Mouse (Mus musculus) urinary bladder, postnatal 36 days (tissue): ENCODE measurements around the gene Nudt7.

ENCODE experiments used
- DNase-seq, 2 experiments: peaks; one replicate each; pipeline ENCODE4 v3.0.0; 2022; ENCODE audit warnings: low spot score in 2 of 2, mixed read lengths in 1 of 2

The Nudt7 gene

DNA sequence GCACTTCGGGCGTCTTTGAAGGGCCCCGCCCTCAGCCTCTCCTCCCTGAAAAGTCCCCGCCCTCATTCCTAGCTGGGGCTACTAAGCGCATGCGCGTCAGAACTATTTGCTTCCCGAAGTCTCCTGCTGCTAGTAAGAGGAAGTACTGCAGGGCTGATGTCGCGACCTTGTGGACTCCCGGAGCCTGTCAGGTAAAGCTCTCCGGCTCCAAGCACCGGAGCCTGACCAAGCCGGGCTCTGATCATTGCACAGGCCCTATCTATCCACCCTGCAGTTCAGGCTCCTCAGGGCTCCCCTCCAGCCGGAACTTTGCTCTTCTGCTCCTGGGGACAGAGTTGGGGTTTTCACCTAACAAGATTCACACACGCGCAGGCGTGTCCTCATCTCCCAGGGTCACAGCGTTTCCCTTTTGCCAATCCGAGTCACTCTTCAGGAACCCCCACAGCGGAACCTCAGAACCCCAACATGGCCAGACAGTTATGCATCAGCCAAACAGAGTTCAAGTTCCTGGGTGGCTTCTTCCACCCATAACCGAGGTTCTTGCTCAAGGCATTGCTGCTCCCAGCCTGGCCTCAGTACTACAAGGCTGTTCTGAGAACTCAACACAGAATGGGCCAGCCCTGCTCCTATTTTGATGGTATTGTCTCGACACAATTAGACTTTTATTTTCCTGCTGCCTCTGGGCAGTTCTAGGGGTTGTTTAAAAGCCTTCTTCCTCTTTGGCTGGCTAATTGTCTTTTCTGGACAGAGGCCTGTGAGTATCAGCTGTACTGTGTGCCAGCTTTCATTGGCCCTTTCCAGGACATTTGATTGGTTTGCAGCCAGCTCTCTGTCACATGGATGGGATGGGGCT, at the start of gene Nudt7:
Gene Nudt7 (plus strand): TSS at position 48 of the 853 bp plus-strand sequence.
- peak; percentile 79 to 92 for DNase-seq

DNA sequence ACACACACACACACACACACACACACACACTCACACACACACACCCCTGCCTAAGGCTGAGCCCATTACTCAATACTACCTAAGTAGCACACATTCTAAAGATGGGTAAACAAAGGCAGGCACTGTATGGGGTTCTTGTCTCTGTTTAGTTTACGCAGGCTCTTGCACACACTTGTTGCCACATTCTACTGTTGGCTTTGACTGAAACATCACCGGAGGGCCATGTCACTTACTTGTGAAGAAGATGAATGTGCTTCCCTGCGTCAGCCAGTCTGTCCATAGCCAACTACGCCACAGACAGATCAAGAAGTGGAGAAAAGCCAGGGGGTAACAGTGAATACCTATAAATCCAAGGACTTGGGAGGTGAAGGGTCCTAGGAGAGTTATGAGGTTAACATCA, 45.4 kb upstream of the Nudt7 start:
- no peak for DNase-seq

DNA sequence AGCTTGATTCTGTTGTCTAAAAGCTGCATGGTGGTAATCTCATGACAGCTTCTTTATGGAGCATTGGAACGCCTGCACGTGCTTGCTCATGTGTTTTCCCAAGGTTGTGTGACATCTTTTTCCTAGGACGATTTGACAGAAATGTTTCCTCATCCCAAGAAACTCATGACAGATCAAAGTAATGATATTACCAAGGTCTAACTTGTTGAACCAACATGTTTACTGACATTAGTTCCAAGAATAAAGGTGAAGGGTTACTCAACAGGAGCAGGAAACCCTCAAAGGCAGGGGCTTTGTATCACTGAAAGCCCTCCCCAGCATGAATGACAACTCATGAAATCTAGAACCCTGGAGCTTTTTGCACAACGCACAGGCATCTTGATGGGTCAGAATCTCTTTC, 42.6 kb upstream of the Nudt7 start:
- DNase-seq = no peak

DNA sequence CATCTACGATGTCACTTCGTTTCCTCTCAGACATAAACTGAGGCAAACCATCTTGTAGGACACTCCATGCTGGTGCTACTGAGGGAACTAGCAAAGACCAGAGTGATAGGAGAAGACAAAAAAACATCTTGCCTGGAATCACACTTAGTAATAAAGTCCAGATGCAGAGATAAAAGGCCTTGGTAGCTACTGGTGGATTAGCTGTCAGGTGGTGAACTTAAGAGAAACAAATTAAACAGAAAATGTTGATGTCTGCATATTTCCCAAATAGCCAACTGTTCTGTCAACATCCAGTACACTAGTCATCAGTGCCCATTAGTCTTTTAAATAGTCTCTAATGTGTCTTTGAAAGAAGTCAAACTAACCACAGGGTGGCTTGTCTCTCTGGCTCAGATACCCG, 40.0 kb upstream of the Nudt7 start:
- no peak for DNase-seq

DNA sequence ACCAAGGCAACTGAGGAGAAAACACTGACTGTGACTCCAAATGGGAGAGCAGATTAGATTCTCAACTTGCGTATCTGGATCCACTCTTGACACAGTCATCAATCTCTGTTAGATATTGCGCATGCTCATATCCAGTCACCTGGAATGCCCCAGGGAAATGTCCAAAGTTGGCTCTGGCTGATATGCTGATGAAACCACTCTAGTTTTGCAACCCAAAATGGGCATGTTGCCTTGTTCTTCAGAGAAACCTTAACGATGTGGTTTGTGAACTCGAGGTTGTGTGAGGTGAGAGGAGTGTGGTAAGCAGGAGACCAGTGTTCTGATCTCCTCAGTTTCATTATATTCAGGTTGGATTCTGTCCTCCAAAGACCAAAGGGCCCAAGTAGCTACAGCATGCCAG, 38.8 kb upstream of the Nudt7 start:
- peak in 1 of 2 experiments; percentile 55 for DNase-seq

DNA sequence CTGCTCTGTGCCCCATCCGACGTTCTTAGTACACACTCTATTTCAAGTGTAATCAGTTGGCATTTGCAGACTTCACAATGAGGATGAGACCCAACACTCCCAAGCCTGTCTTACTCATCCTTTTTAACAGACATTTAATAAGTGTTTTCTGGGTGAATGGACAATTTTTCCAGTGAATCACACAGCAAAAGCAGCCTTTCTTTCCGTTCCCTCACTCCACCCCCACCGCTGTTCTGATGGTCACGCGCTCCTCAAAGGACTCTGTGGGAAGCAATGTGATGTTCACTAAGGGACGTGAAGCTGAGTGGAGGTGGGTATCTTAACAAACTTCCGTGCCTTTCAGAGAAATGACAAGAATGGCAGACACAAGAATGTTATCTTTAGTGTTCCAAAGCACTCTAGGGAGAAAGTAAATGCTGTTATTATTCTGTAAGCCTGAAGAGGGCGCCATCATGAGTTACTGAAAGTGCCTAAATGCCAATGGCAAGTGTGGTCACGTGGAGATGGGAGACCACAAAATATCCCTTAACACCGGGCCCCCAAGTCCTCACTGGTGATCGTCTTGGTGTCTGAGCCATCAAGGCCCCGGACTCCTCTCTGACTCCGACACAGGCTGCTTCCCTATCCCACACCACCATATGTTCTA, 32.7 kb upstream of the Nudt7 start:
- DNase-seq = no peak

DNA sequence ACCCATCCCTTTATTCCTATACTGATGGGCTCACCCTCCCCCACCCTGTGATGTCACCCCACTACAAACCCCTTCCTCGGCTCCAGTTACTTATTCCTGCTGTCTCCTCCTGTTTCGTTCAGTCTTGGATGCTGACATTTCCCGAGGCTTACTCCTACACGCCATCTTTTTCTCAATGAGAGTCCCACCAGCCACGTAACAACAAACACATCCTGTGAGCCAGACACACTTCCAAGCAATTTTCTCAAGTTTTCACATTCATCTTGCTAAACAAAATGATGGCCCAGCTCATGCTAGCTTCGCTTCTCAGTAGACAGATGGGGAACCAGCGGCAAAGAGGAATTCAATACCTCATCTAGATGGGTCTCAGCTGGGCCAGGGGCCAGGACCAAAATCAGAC, 30.0 kb upstream of the Nudt7 start:
- no peak for DNase-seq

DNA sequence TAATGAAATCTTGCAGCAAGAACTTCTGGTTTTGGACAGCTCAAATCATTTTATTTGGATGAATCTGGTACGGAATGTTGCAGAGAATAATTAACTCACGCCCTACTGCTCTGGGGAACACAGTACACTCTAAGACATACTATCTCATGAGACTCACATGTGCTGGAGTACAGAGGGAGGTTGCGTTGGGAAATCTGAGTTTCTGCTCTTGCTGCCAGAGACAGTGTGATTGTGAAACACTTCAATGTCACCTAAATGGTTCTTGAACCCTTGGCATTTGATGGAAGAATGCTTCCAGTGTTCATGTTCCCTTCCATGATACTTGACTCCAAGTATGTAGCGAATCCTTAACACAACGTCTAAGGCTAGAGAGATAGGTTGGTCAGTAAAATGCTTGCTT, 27.4 kb upstream of the Nudt7 start:
- DNase-seq = no peak

DNA sequence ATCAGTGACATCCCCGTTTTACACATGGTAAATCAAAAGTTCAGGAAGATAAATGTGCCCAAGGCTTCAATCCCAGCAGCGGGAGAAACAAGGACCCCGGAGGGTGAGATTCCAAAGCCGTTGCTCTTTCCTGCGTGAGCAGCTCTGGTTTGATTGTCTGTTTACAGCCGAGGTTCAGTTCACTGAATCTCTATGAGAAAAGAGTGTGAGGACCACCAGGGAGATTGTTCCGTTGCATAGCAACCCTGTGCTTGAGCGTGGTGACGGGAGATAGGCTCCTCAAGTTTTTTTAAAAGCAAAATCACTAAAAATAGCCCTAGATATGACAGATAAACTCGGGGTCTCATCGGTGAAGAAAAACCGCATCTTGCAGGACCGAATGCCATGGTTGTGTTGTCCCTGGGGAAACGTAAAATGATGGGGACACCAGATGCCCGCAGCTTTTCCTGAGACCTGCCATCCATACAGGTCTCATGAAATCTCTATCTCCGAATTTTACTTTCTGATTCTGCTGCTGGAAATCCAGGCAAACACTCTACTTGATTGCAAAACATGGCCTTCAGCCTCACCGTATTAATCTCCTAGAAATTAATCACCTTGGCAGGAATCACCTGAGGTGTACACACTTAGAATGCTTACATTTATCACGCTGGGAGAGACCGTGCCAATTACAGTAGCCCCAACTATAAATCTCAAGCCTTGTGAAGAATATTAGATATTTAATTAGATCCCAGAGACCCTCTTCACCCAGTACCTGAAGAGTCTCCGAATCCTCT, 23.8 kb upstream of the Nudt7 start:
- no peak for DNase-seq

DNA sequence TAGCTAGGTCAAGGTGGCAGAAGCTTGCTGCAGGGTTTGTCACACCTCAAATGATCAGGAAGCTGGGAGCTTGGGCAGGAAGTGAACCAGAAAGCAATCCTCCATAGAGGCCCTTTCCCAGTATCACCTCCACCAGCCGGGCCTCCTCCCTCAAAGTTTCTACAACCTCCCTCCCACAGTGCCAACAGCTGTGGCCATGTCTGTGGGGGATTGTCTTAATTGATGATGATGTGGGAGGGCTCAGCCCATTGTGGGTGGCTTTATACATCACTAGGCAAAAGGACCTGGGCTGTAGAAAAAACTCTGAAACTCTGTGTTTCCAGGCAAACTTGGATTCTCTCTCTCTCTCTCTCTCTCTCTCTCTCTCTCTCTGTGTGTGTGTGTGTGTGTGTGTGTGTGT, 18.3 kb upstream of the Nudt7 start:
- no peak for DNase-seq

DNA sequence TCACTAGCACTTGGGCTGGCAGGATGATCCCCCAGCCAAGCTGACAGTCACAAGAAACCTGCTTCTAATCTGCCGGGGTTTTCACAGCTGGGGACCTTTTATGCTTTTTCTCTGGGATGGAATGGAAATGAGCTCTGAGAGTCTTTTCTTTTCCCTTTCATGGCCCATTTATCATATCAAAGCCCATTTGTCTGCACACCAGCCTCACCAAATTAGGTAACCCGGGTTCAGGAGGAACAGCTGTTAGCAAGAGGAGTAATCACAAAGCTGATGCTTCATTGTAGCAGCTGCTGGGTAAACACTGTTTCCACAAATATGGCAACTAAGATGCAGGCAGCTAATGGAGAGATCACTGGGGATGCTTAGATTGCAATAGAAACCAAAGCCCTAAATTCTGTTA, 17.3 kb upstream of the Nudt7 start:
- DNase-seq = no peak

DNA sequence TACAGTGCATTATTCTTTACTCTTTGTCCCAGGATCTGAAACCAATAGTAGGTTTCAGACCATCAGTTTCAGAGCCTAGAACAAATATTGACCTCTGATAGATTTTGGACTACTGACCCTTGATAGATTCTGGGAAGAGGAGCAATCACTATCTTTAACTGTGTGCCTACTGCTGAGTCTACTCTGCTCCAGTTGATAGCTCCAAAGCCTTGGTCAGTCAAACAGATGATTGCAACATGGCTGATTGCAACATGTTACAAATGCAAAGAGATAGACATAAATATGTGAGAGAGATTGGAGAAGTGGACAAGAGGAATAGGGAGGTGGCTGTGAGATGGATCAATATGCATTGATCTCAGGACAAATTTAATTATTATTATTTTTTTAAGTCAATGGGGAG, 15.9 kb upstream of the Nudt7 start:
- no peak for DNase-seq

DNA sequence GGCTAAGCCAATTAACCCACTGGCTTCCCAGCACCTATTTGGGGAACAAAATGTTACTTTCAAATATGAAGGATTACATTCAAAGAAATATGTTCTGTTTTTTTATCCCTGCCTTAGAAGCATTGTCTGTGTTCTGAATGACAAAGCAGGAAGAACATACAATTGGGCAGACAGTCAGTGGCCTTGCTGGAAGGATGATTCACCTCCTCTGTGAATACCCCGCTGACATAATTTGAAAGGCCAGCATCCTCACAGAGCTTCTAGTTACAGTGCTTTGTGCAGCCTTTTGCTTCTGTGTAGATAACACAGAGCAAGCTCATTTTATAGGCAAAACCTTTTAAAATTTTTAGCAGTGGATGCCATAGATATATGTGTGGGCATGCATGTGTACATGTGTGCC, 11.6 kb upstream of the Nudt7 start:
- no peak for DNase-seq

DNA sequence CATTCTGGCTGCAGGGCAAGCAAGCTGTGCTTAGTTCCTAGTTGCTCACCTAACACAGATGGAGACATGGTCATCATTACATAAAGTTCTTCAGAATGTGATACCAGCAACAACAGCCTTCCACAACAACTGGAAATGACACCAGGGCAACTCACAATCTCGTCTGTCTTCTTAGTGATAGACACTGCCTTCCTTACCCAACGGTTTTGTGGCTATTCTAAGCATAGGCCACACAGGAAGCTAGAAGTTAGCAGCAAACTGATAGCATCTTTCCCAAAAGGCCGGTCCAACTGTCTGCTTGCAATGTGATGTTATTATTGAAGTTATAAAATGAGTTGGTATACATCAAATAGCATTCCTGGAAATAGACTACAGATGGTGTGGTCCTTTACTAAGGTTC, 9.7 kb upstream of the Nudt7 start:
- DNase-seq = no peak

DNA sequence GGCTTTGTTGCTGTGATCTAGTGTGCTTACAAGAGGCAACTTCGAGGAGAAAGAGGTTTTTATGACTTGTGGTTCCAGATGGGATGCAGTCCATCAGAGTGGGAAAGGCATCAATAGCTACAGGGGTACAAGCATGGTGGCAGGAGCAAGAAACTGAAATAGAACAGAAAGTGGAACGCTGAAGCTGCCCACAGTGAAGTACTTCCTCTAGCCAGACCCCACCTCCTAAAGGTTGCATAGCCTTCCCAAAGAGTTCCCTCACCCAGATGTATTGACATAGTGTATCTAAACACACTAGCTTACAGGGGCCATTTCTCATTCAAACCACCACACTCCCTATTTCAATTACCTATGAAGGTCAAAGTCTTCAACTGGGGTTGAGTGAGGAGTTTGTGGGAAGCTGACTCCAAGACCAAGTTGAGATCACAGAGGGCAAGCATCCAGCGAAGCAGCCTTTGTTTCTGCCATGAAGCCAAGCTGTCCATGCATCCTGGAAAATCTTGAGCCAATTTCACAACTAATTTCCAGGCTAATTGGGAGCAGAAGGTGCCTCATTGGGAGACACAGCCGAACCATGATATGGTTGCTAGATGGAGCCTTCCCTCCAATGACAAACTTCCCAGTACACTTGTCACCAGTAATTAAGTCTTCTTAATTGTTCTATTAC, 9.1 kb upstream of the Nudt7 start:
- no peak for DNase-seq

DNA sequence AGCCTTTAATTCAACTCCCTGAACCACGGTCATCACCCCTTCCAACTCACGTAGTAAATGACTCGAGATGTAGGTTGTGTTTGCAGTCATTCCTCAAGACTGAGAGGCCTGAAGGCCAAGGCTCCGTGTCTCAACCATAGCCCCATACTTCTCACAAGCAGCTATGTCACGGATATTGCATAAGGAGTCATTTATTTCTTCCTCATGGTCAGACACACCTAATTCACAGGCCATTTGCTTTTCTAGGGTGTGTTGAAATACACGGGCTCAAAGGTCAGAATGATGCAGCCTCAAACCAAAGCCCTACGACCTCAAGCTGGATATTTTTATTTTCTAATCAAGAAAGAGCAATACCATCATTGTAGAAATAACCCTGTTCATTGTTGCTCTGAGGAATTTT, 2.5 kb upstream of the Nudt7 start:
- DNase-seq = no peak

DNA sequence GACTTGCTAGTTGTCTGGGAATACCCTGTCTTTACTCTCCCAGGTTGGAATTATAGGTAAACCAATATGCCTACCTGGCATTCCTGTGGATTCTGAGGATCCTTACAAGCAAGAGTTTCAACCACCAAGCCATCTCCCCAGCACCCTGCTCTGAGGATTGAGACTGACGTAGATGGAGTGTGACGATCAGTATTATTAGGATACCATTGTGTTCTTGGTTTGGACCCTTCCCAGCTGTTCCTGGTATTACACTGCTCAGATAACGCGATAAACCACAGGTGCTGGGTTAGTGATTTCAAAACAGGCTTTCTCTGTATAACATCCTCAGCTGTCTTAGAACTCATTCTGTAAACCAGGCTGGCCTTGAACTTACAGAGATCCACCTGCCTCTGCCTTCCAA, 1.9 kb upstream of the Nudt7 start:
- no peak for DNase-seq

DNA sequence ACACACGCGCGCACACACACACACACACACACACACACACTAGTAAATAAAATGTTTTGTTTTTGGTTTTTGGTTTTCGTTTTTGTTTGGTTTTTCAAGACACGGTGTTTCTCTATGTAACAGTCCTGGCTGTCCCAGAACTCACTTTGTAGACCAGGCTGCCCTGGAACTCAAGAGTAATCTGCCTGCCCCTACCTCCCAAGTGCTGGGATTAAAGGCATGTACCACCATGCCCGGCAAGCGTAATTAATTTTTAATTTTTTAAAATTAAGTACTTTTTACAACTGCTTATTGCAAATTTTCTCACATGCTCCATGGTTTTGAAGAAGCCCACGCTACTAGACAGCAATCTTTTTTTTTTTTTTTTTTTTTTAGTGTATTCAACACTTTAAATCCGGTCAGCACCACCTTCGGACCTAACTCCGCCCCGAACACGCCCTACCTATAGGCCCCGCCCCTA, 277 bp upstream of the Nudt7 start:
- no peak for DNase-seq

DNA sequence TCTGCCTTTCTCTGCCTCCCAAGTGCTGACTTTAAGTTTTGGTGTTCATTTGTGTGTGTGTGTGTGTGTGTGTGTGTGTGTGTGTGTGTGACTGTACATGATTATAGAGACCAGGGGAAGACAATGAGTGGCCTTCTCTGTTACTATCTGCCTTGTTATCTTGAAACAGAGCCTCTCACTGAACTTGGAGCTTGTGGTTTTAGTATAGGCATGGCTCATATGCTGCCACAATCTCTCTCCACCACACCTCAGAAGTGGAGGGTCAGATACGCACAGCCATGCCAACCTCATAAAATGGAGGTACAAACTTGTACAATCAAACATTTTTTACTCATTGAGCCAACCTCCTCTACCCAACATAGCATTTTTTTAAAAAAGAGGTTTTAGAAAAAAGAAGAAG, 3.4 kb downstream of the Nudt7 start:
- no peak for DNase-seq

DNA sequence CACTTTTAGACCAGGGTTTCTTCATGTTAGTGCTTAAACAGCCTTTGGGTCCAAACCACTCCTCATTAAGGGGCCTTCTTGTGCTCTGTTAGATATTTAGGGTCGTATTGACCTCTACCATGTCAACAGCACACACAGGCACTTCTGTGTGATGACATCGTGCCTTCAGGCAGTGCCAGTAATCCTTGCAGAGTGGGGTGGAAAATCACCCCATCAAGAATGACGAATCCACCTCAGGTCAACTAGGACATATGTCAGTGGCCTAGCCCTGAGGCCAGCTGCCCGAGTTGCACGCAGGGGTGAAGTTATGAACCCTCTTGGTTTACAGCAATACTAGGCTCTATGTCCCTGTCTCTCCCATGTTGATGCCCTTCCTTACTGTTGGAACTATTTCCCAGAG, 3.8 kb downstream of the Nudt7 start:
- DNase-seq = no peak

DNA sequence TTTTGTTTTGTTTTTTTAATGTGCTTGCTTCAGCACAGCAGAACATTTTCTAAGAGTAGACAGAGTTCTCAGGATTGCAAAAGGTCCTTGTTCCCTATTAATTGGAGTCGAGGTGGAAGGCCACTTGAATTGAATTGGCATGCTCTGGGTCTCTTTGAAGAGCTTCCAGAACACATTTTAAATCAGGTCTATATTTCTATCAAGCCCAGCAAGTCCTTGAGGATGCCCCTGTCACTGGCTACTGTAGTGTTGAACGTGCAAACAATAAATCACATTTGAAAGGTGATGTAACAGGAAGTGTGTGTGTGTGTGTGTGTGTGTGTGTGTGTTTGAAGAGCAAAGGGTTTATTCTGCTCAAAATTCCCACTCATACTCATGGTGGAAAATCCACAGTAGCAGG, 7.1 kb downstream of the Nudt7 start:
- DNase-seq = no peak

DNA sequence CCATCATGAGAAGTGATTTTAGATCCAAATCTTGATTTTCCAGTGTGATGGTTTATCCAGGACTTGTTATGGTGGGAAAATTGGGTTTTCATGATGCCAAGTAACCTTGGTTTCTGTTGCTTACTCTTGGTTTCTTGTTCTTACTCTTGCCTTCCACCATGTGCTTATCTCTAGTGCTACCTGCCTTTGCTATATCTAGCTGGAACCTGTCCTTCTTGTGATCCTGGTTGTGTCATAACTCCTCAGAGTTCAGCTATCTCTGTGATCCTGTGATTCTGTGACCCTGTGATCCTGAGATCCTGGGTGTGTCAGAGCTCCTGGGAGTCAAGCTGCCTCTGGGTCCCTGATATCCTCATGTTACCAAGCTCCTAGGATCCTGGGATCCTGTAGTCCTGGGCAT, 8.8 kb downstream of the Nudt7 start:
- DNase-seq = no peak
